Mouse (Mus musculus) embryonic facial prominence, embryonic 14.5 days (tissue): ENCODE results near the gene Olfr573-ps1. TPM values are rescaled to one million over a fixed set of nuclear protein-coding genes. Genes with fewer than 3 reads are reported as not detected.

Experiments used
- ATAC-seq: fragments of 200-750 bp; cut with Nextera tagmentation; 2 replicates; pipeline ENCODE4 v1.8.0; 2017; ENCODE audit warnings: low read depth, moderate number of reproducible peaks, moderate TSS enrichment
- DNase-seq: peaks from one replicate; pipeline ENCODE4 v3.0.0-alpha.2; 2015; ENCODE audit warnings: low spot score
- H3K27ac ChIP-seq: fragments of 300-500 bp; sonication (generic); replicated peaks from 2 replicates; pipeline ENCODE4 v1.5.1; 2014; ENCODE audit warnings: low read depth, mild to moderate bottlenecking, low read length, moderate library complexity
- H3K27me3 ChIP-seq: fragments of 300-500 bp; sonication (generic); replicated peaks from 2 replicates; pipeline ENCODE4 v1.6.1; 2014; ENCODE audit warnings: low read length; ENCODE audit not compliant: control insufficient read depth, insufficient read depth
- H3K36me3 ChIP-seq: fragments of 300-500 bp; sonication (generic); 2 replicates; pipeline ENCODE4 v1.6.1; 2014; ENCODE audit warnings: low read length, mixed read lengths; ENCODE audit not compliant: control insufficient read depth, insufficient read depth
- H3K4me1 ChIP-seq: fragments of 300-500 bp; sonication (generic); 2 replicates; pipeline ENCODE4 v1.6.1; 2014; ENCODE audit warnings: antibody characterized with exemption, low read length; ENCODE audit not compliant: control insufficient read depth, insufficient read depth
- H3K4me2 ChIP-seq: fragments of 300-500 bp; sonication (generic); 2 replicates; pipeline ENCODE4 v1.6.1; 2014; ENCODE audit warnings: low read depth, mild to moderate bottlenecking, low read length, moderate library complexity, mixed read lengths
- H3K4me3 ChIP-seq: fragments of 300-500 bp; sonication (generic); 2 replicates; pipeline ENCODE4 v1.5.1; 2014; ENCODE audit warnings: low read depth, mild to moderate bottlenecking, low read length
- H3K9ac ChIP-seq: fragments of 300-500 bp; sonication (generic); 2 replicates; pipeline ENCODE4 v1.6.1; 2014; ENCODE audit warnings: low read depth, mild to moderate bottlenecking, low read length, moderate library complexity, mixed read lengths
- H3K9me3 ChIP-seq: fragments of 300-500 bp; sonication (generic); 2 replicates; pipeline ENCODE4 v1.6.1; 2016; ENCODE audit warnings: low read length; ENCODE audit not compliant: control insufficient read depth
- WGBS: fragments of 180-500 bp; shearing (Covaris S2); extraction: QIAGEN DNeasy Blood & Tissue Kit; methylation state at CpG from one replicate; pipeline ENCODE4 v1.1.7; 2014; 5-methylcytosine and 5-hydroxymethylcytosine counted together
- polyA plus RNA-seq: library from polyadenylated mRNA; unstranded; fragments of >200 nt; fragmentation: Nextera tagmentation; extraction: Ambion mirVana; gene quantifications from 2 replicates; pipeline ENCODE4 v1.2.1, GENCODE M21; 2014

The Olfr573-ps1 gene
- polyA plus RNA-seq = not detected in 2 replicates

GRCm38 (mm10) chr7:102942475-102942874 lies at the start of gene Olfr573-ps1:
TSS of gene Olfr573-ps1 (minus strand) at chr7:102942575.
- H3K9ac ChIP-seq = no peak within 1 kb of the TSS
- 87% methylated on average over 2 of the region's 2 CpGs for WGBS
- no peaks in the 10 kb centered on the region for H3K9me3 ChIP-seq
- H3K27ac ChIP-seq = no peak within 1 kb of the TSS
- H3K27me3 ChIP-seq = no peaks in the 10 kb centered on the region
- no peaks in the 10 kb centered on the region for H3K4me1 ChIP-seq
- DNase-seq = no peak
- ATAC-seq = no peak
- no peaks in the 10 kb centered on the region for H3K36me3 ChIP-seq
- H3K4me2 ChIP-seq = no peak within 1 kb of the TSS
- H3K4me3 ChIP-seq = no peak within 1 kb of the TSS

GRCm38 (mm10) chr7:102989224-102989623 lies 46.8 kb upstream of the Olfr573-ps1 start, which contains the start of gene Olfr578:
TSS of gene Olfr578 (minus strand) at chr7:102989324.
- Histone ChIP-seq H3K4me3 (no peak within 1 kb of the TSS), H3K9me3 (no peaks in the 10 kb centered on the region), H3K27ac (no peak within 1 kb of the TSS), H3K4me2 (no peak within 1 kb of the TSS), H3K27me3 (no peaks in the 10 kb centered on the region), H3K4me1 (no peaks in the 10 kb centered on the region), H3K36me3 (no peaks in the 10 kb centered on the region), H3K9ac (no peak within 1 kb of the TSS)
- no peak for ATAC-seq
- WGBS = 64% methylated on average over 3 of the region's 3 CpGs
- DNase-seq = no peak

GRCm38 (mm10) chr7:102975843-102976242 lies 33.5 kb upstream of the Olfr573-ps1 start, which contains the start of gene Olfr577:
TSS of gene Olfr577 (minus strand) at chr7:102975943.
- Histone ChIP-seq H3K4me1 (no peaks in the 10 kb centered on the region), H3K4me2 (no peak within 1 kb of the TSS), H3K27me3 (no peaks in the 10 kb centered on the region), H3K36me3 (no peaks in the 10 kb centered on the region), H3K9me3 (no peaks in the 10 kb centered on the region; the same call in 1 of the 2 replicates), H3K9ac (no peak within 1 kb of the TSS), H3K27ac (no peak within 1 kb of the TSS), H3K4me3 (no peak within 1 kb of the TSS)
- 84% methylated on average over 2 of the region's 2 CpGs for WGBS
- DNase-seq (no peak), ATAC-seq (no peak)

GRCm38 (mm10) chr7:102974399-102974798 lies 32.0 kb upstream of the Olfr573-ps1 start:
- no peak overlapping the region for H3K27ac ChIP-seq
- no peaks in the 10 kb centered on the region for H3K27me3 ChIP-seq
- H3K4me2 ChIP-seq = no peak overlapping the region
- H3K36me3 ChIP-seq = no peaks in the 10 kb centered on the region
- ATAC-seq (no peak), DNase-seq (no peak)
- no peaks in the 10 kb centered on the region for H3K4me1 ChIP-seq
- H3K4me3 ChIP-seq = no peak overlapping the region
- no peak overlapping the region for H3K9ac ChIP-seq
- no peaks in the 10 kb centered on the region; the same call in 1 of the 2 replicates for H3K9me3 ChIP-seq
- 51% methylated on average over 1 of the region's 1 CpGs for WGBS

- Histone ChIP-seq H3K27me3 (no peaks in the 10 kb centered on the region), H3K27ac (no peak within 1 kb of the TSS), H3K9ac (no peak within 1 kb of the TSS), H3K9me3 (no peaks in the 10 kb centered on the region), H3K4me2 (no peak within 1 kb of the TSS), H3K36me3 (no peaks in the 10 kb centered on the region), H3K4me3 (no peak within 1 kb of the TSS), H3K4me1 (no peaks in the 10 kb centered on the region)
- no peak for DNase-seq
- ATAC-seq = no peak
- WGBS = 37% methylated on average over 2 of the region's 2 CpGs
These were observed 20.0 kb upstream of the Olfr573-ps1 start, which contains the start of gene Olfr576 for GRCm38 (mm10) chr7:102962360-102962759. TSS of gene Olfr576 (plus strand) at chr7:102962660.

- Histone ChIP-seq H3K27ac (no peak within 1 kb of the TSS), H3K36me3 (no peaks in the 10 kb centered on the region), H3K27me3 (no peaks in the 10 kb centered on the region), H3K4me3 (no peak within 1 kb of the TSS), H3K9me3 (no peaks in the 10 kb centered on the region), H3K4me1 (no peaks in the 10 kb centered on the region), H3K9ac (no peak within 1 kb of the TSS), H3K4me2 (no peak within 1 kb of the TSS)
- ATAC-seq = no peak
- no peak for DNase-seq
- 63% methylated on average over 1 of the region's 1 CpGs for WGBS
These were observed 16.2 kb upstream of the Olfr573-ps1 start, which contains the start of gene Olfr575 for GRCm38 (mm10) chr7:102958593-102958992. TSS of gene Olfr575 (minus strand) at chr7:102958775.

GRCm38 (mm10) chr7:102958137-102958536 lies 15.8 kb upstream of the Olfr573-ps1 start:
- no peaks in the 10 kb centered on the region for H3K9me3 ChIP-seq
- H3K4me2 ChIP-seq = no peak overlapping the region
- no peak for ATAC-seq
- no peaks in the 10 kb centered on the region for H3K4me1 ChIP-seq
- no peak overlapping the region for H3K4me3 ChIP-seq
- no peaks in the 10 kb centered on the region for H3K27me3 ChIP-seq
- no peak overlapping the region for H3K27ac ChIP-seq
- DNase-seq = no peak
- WGBS = 69% methylated on average over 3 of the region's 3 CpGs
- no peaks in the 10 kb centered on the region for H3K36me3 ChIP-seq
- H3K9ac ChIP-seq = no peak overlapping the region

GRCm38 (mm10) chr7:102950732-102951131 lies 8.4 kb upstream of the Olfr573-ps1 start:
- H3K27me3 ChIP-seq = no peaks in the 10 kb centered on the region
- 55% methylated on average over 1 of the region's 1 CpGs for WGBS
- DNase-seq = no peak
- H3K9me3 ChIP-seq = no peaks in the 10 kb centered on the region
- no peak overlapping the region for H3K9ac ChIP-seq
- no peaks in the 10 kb centered on the region for H3K4me1 ChIP-seq
- no peak overlapping the region for H3K4me3 ChIP-seq
- no peak overlapping the region for H3K27ac ChIP-seq
- H3K4me2 ChIP-seq = no peak overlapping the region
- ATAC-seq = no peak
- H3K36me3 ChIP-seq = no peaks in the 10 kb centered on the region

GRCm38 (mm10) chr7:102948167-102948566 lies 5.8 kb upstream of the Olfr573-ps1 start, which contains the start of gene Olfr574:
TSS of gene Olfr574 (plus strand) at chr7:102948467.
- Histone ChIP-seq H3K4me2 (no peak within 1 kb of the TSS), H3K27ac (no peak within 1 kb of the TSS), H3K4me3 (no peak within 1 kb of the TSS), H3K27me3 (no peaks in the 10 kb centered on the region), H3K9ac (no peak within 1 kb of the TSS), H3K36me3 (no peaks in the 10 kb centered on the region), H3K9me3 (no peaks in the 10 kb centered on the region), H3K4me1 (no peaks in the 10 kb centered on the region)
- 81% methylated on average over 1 of the region's 1 CpGs for WGBS
- DNase-seq = no peak
- no peak for ATAC-seq
